Comparison of ENCODE assay signal across 13 mouse cellular contexts in genomic region chr3:152905800-152906199, GRCm38 (mm10).
"Had no signal": no experiment of that assay in that cellular context is flagged by ENCODE, and none has a peak within 500 bp of the region (broad histone marks: within the 10 kb centered on the region; RNA-seq: fewer than 3 reads in every experiment).

No protein-coding gene starts in this region.

- H3K36me3 ChIP-seq: limb, embryonic 13.5 days; midbrain, embryonic 10.5 days; neural tube, embryonic 12.5 days; stomach, embryonic 15.5 days had no signal

- H3K27ac ChIP-seq: limb, embryonic 13.5 days; liver, embryonic 14.5 days; midbrain, embryonic 10.5 days; neural tube, embryonic 12.5 days; stomach, embryonic 15.5 days had no signal

- H3K4me3 ChIP-seq: limb, embryonic 13.5 days; midbrain, embryonic 10.5 days; neural tube, embryonic 12.5 days; stomach, embryonic 15.5 days had no signal

- H3K27me3 ChIP-seq: limb, embryonic 13.5 days; neural tube, embryonic 12.5 days; stomach, embryonic 15.5 days had no signal

- H3K9me3 ChIP-seq: limb, embryonic 13.5 days; midbrain, embryonic 10.5 days; neural tube, embryonic 12.5 days; stomach, embryonic 15.5 days had no signal

- DNase-seq: kidney, postnatal 25 days; left cerebral cortex, postnatal 4 days; lung, adult 18-20 months; midbrain, embryonic 14.5 days; right cerebral cortex, postnatal 4 days; spleen, adult 18-20 months; thymus, adult 2 months; thymus, postnatal 25 days had no signal

- H3K4me2 ChIP-seq: limb, embryonic 13.5 days; neural tube, embryonic 12.5 days; stomach, embryonic 15.5 days had no signal

- H3K4me1 ChIP-seq: limb, embryonic 13.5 days; neural tube, embryonic 12.5 days; stomach, embryonic 15.5 days had no signal

- H3K9ac ChIP-seq: limb, embryonic 13.5 days; liver, embryonic 14.5 days; neural tube, embryonic 12.5 days; stomach, embryonic 15.5 days had no signal
